Mouse (Mus musculus) G1E (cell line): ENCODE data around the gene Zfp385b.

Source experiments
- CTCF ChIP-seq: IDR thresholded peaks from 2 replicates; pipeline ENCODE4 v1.5.1; 2012; ENCODE audit warnings: low read depth, low read length, inconsistent platforms, mixed read lengths
- GATA1 ChIP-seq: IDR thresholded peaks from 2 replicates; pipeline ENCODE4 v1.6.1; 2012; ENCODE audit warnings: borderline replicate concordance, low read length, inconsistent platforms, mixed read lengths
- TAL1 ChIP-seq: conservative IDR thresholded peaks from 2 replicates; pipeline ENCODE4 v1.6.1; 2012; ENCODE audit warnings: low read depth, low read length, inconsistent platforms, mixed read lengths

- TF ChIP-seq CTCF (no peak), TAL1 (no peak), GATA1 (no peak)
Observed at GRCm38 (mm10) chr2:77528079-77528752, 291.2 kb downstream of the Zfp385b start.
